Mouse (Mus musculus): Measurements from ENCODE around the gene Myo18b. TPM values are rescaled to one million over a fixed set of nuclear protein-coding genes. Genes with fewer than 3 reads are reported as not detected.

Myo18b gene
- polyA plus RNA-seq, 1 experiment from 2014 or later: not detected

- H3K27me3 ChIP-seq: peaks cover 19% of the 10 kb centered on the region
- no peak for DNase-seq (ENCODE audit: low read depth, low spot score)
- no peak for ATAC-seq
- ChIA-PET POLR2A (no interaction called here), CTCF (no interaction called here)
- TF ChIP-seq CTCF (IDR thresholded peaks at IDR 0.05): no peak
- in situ Hi-C loops (cut with MboI; ENCODE audit: low pct_unique_long_range_greater_than_20kb): no loop called here
These were observed 23.2 kb downstream of the Myo18b start for GRCm38 (mm10) chr5:112872999-112873398.

- CTCF ChIA-PET: interaction anchor here (1.0 to 1.9 kb wide), 4 partner anchors 10 to 229 kb away, joined by 3 to 14 read pairs (median 4); no protein-coding TSS in a partner anchor
- in situ Hi-C loops (cut with MboI; ENCODE audit: low pct_unique_long_range_greater_than_20kb): no loop called here
- no peak for TF ChIP-seq CTCF (IDR thresholded peaks at IDR 0.05)
- DNase-seq (ENCODE audit: low read depth, low spot score) (no peak), ATAC-seq (no peak)
- POLR2A ChIA-PET: no interaction called here
- peaks cover 19% of the 10 kb centered on the region for H3K27me3 ChIP-seq
These were observed 25.4 kb downstream of the Myo18b start for GRCm38 (mm10) chr5:112870729-112871128.

GRCm38 (mm10) chr5:112868620-112869019 is 27.5 kb downstream of the Myo18b start:
- no peak for DNase-seq (ENCODE audit: low read depth, low spot score)
- H3K27me3 ChIP-seq: peaks cover 3% of the 10 kb centered on the region
- ATAC-seq: no peak
- in situ Hi-C loops (cut with MboI; ENCODE audit: low pct_unique_long_range_greater_than_20kb): loop anchor here (5.0 kb wide), 1 partner anchor 359 kb away; the partner anchor contains the start of gene Tmem211
- no peak for TF ChIP-seq CTCF (IDR thresholded peaks at IDR 0.05)
- ChIA-PET POLR2A (no interaction called here), CTCF (interaction anchor here (1.0 kb wide), 1 partner anchor 231 kb away, joined by 3 read pairs; no protein-coding TSS in a partner anchor)

GRCm38 (mm10) chr5:112864719-112865367 is 31.3 kb downstream of the Myo18b start:
- TF ChIP-seq CTCF (IDR thresholded peaks at IDR 0.05): no peak
- no peaks in the 10 kb centered on the region for H3K27me3 ChIP-seq
- in situ Hi-C loops (cut with MboI; ENCODE audit: low pct_unique_long_range_greater_than_20kb): loop anchor here (5.0 kb wide), 1 partner anchor 362 kb away; the partner anchor contains the start of gene Tmem211
- ChIA-PET CTCF (no interaction called here), POLR2A (no interaction called here)
- no peak for DNase-seq (ENCODE audit: low read depth, low spot score)
- no peak for ATAC-seq

- CTCF ChIA-PET: interaction anchor here (3.4 kb wide), 1 partner anchor 12 kb away, joined by 14 read pairs; no protein-coding TSS in a partner anchor
- in situ Hi-C loops (cut with MboI; ENCODE audit: low pct_unique_long_range_greater_than_20kb): no loop called here
- H3K27me3 ChIP-seq: no peaks in the 10 kb centered on the region
- POLR2A ChIA-PET: no interaction called here
- no peak for ATAC-seq
- TF ChIP-seq CTCF (IDR thresholded peaks at IDR 0.05): no peak
- DNase-seq (ENCODE audit: low read depth, low spot score): no peak
These were observed 36.7 kb downstream of the Myo18b start for GRCm38 (mm10) chr5:112859379-112860035.

- ATAC-seq (no peak), DNase-seq (ENCODE audit: low read depth, low spot score) (no peak)
- POLR2A ChIA-PET: no interaction called here
- TF ChIP-seq CTCF (IDR thresholded peaks at IDR 0.05): no peak
- CTCF ChIA-PET: no interaction called here
- in situ Hi-C loops (cut with MboI; ENCODE audit: low pct_unique_long_range_greater_than_20kb): no loop called here
- peaks cover 11% of the 10 kb centered on the region for H3K27me3 ChIP-seq
These were observed 43.0 kb downstream of the Myo18b start for GRCm38 (mm10) chr5:112853179-112853578.

GRCm38 (mm10) chr5:112851389-112851788 is 44.8 kb downstream of the Myo18b start:
- no peak for DNase-seq (ENCODE audit: low read depth, low spot score)
- CTCF ChIA-PET: no interaction called here
- POLR2A ChIA-PET: no interaction called here
- ATAC-seq: no peak
- in situ Hi-C loops (cut with MboI; ENCODE audit: low pct_unique_long_range_greater_than_20kb): no loop called here
- peaks cover 11% of the 10 kb centered on the region for H3K27me3 ChIP-seq
- TF ChIP-seq CTCF (IDR thresholded peaks at IDR 0.05): no peak

- in situ Hi-C loops (cut with MboI; ENCODE audit: low pct_unique_long_range_greater_than_20kb): no loop called here
- CTCF ChIA-PET: no interaction called here
- peaks cover 11% of the 10 kb centered on the region for H3K27me3 ChIP-seq
- POLR2A ChIA-PET: no interaction called here
- DNase-seq (ENCODE audit: low read depth, low spot score) (no peak), ATAC-seq (no peak)
- TF ChIP-seq CTCF (IDR thresholded peaks at IDR 0.05): no peak
These were observed 47.4 kb downstream of the Myo18b start for GRCm38 (mm10) chr5:112848586-112849280.

GRCm38 (mm10) chr5:112847985-112848542 is 48.1 kb downstream of the Myo18b start:
- no peak for TF ChIP-seq CTCF (IDR thresholded peaks at IDR 0.05)
- H3K27me3 ChIP-seq: peaks cover 8% of the 10 kb centered on the region
- in situ Hi-C loops (cut with MboI; ENCODE audit: low pct_unique_long_range_greater_than_20kb): no loop called here
- no peak for DNase-seq (ENCODE audit: low read depth, low spot score)
- CTCF ChIA-PET: no interaction called here
- POLR2A ChIA-PET: no interaction called here
- no peak for ATAC-seq

GRCm38 (mm10) chr5:112846146-112846545 is 50.0 kb downstream of the Myo18b start:
- no peak for TF ChIP-seq CTCF (IDR thresholded peaks at IDR 0.05)
- peaks cover 8% of the 10 kb centered on the region for H3K27me3 ChIP-seq
- DNase-seq (ENCODE audit: low read depth, low spot score) (no peak), ATAC-seq (no peak)
- CTCF ChIA-PET: no interaction called here
- POLR2A ChIA-PET: no interaction called here
- in situ Hi-C loops (cut with MboI; ENCODE audit: low pct_unique_long_range_greater_than_20kb): no loop called here

GRCm38 (mm10) chr5:112844460-112844859 is 51.7 kb downstream of the Myo18b start:
- POLR2A ChIA-PET: no interaction called here
- H3K27me3 ChIP-seq: peaks cover 3% of the 10 kb centered on the region
- CTCF ChIA-PET: no interaction called here
- DNase-seq (ENCODE audit: low read depth, low spot score) (no peak), ATAC-seq (no peak)
- TF ChIP-seq CTCF (IDR thresholded peaks at IDR 0.05): no peak
- in situ Hi-C loops (cut with MboI; ENCODE audit: low pct_unique_long_range_greater_than_20kb): no loop called here
